Mouse (Mus musculus): Measurements from ENCODE around the gene Bad.

GRCm38 (mm10) chr19:6909507-6910289 is 32.0 kb upstream of the Bad start, which contains the start of the genes Trmt112 and Prdx5:
- TF ChIP-seq CTCF (IDR thresholded peaks at IDR 0.05; ENCODE audit: low read depth) (peak; percentile 22), EP300 (IDR thresholded peaks at IDR 0.05; ENCODE audit: low read depth) (peak; percentile 84)

Data from heart, postnatal 0 days (tissue).